Mouse (Mus musculus): ENCODE measurements at regions not wholly inside any gene's neighbourhood (a gene's known extent, or its start where the extent isn't known, plus 50 kb on each side); places are given as distances from the start of the nearest gene placed in this dataset.
"Not testable (repeated sequence)": the region's sequence is repeated elsewhere in the genome, so short reads cannot be mapped to it uniquely, and the experiment has no call there.

DNA sequence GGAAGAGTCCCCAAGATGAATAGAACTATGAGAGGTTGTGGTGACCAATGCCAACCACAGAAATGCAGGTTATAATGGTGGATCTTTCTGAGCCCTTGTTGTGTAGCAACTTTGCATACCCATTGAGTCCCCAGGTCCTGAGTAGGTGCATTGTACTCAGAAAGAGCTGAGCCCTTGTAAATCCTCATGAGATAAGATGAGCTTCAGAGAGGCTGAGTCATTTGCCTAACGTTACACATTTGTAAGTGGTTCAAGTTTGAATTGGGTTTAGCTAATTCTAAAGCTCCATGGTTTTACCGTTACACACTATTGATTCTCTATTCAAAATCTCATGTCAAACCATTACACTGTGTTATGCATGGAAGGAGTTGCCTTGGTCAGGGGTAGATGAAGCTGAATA, 1349.9 kb upstream of the A1bg start:
- WGBS (ENCODE audit: missing documents), result 88% methylated on average over 2 of the region's 2 CpGs
- Histone ChIP-seq H3K4me3 (ENCODE audit: inconsistent target) (no peak overlapping the region), H3K79me2 (ENCODE audit: inconsistent target) (no peaks in the 10 kb centered on the region), H3K27ac (no peak overlapping the region), H3K36me3 (ENCODE audit: inconsistent target) (no peaks in the 10 kb centered on the region)

DNA sequence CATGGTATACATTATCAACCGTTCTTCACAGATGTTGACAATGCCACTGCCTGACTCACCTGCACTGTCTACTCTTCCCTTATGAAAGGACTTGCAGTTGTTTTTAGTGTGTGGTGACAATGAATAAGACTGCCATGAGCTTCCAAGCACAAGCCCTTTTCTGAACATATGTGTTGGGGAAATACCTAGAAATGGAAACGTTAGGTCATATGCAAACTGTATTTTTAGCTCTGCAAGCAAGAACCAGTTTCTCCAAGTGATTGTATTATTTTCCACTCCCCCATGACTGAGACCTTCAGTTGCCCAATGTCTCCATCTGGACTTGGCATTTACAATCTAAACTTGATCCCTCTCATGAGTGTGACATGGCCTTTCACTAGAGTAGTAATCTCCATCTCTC, 1348.6 kb upstream of the A1bg start:
- WGBS (ENCODE audit: missing documents), result 89% methylated on average over 2 of the region's 2 CpGs
- Histone ChIP-seq H3K79me2 (ENCODE audit: inconsistent target) (no peaks in the 10 kb centered on the region), H3K36me3 (ENCODE audit: inconsistent target) (no peaks in the 10 kb centered on the region), H3K27ac (no peak overlapping the region), H3K4me3 (ENCODE audit: inconsistent target) (no peak overlapping the region)

DNA sequence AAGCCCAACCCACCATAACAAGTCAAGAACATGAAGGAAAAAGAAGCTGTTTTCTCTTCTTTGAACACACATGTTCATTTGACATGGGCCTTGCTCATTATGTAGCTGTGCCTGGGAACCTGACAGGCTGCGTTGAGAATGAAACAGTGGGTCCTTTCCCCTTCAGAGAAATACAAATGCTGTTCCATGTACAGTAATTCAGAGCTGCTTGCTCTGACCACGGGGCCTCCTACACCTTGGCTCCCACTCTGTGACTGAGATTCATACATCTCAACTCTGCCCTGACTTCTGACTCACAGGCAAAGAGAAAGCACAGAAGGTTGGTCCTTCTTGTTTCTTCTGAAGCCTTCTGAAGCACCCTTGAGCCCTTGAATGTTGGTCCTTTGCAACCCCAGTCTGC, 1345.4 kb upstream of the A1bg start:
- Histone ChIP-seq H3K36me3 (ENCODE audit: inconsistent target) (no peaks in the 10 kb centered on the region), H3K27ac (no peak overlapping the region), H3K79me2 (ENCODE audit: inconsistent target) (no peaks in the 10 kb centered on the region), H3K4me3 (ENCODE audit: inconsistent target) (no peak overlapping the region)
- 87% methylated on average over 2 of the region's 2 CpGs for WGBS (ENCODE audit: missing documents)

DNA sequence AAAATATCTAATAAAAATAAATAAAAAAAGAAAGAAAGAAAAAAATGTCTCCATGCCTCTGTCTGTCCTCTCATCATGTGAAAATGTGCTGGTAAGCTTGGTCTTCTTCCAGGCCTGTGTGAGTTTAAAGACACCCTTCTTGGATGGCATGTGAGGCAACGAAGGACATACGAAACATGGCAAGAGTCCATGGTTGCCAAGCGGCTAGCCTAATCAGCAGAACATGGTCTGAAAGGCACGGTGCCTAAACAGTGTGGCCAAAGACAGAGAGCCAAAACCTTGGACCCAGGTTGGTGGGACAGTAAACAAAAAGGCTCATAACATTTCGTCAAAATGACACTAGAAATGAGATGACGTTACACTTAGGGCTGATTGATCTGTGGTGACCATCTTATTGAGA, 1344.7 kb upstream of the A1bg start:
- no peak overlapping the region for H3K27ac ChIP-seq
- 95% methylated on average over 6 of the region's 6 CpGs for WGBS (ENCODE audit: missing documents)
- H3K36me3 ChIP-seq (ENCODE audit: inconsistent target), result no peaks in the 10 kb centered on the region

DNA sequence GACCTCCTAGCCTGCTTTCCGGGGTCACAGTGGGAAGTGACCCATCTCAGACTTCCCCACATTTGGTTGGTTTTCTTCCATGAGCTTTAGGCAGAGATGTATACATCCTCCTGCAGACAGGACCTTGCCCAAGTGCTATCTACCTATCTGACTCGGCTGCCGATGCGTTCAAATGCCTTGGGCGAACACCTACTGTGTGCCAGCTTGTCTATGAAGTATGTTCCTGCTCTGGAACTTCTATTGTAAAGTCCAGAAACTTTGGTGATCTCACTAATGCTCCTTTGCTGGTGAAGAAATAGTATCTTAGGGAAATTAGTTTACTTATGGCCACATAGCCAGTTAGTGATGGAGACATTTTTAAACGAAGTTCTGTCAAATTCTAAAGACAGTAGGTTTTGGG, 1343.2 kb upstream of the A1bg start:
- no peaks in the 10 kb centered on the region for H3K79me2 ChIP-seq (ENCODE audit: inconsistent target)
- peak overlapping the region; percentile 46 for H3K27ac ChIP-seq
- WGBS (ENCODE audit: missing documents), result 93% methylated on average over 6 of the region's 6 CpGs
- no peak overlapping the region for H3K4me3 ChIP-seq (ENCODE audit: inconsistent target)
- H3K36me3 ChIP-seq (ENCODE audit: inconsistent target), result no peaks in the 10 kb centered on the region

More for the DNA sequence above, 1344.7 kb upstream of the A1bg start:
- no peaks in the 10 kb centered on the region for H3K79me2 ChIP-seq (ENCODE audit: inconsistent target)
- H3K4me3 ChIP-seq (ENCODE audit: inconsistent target), result no peak overlapping the region

DNA sequence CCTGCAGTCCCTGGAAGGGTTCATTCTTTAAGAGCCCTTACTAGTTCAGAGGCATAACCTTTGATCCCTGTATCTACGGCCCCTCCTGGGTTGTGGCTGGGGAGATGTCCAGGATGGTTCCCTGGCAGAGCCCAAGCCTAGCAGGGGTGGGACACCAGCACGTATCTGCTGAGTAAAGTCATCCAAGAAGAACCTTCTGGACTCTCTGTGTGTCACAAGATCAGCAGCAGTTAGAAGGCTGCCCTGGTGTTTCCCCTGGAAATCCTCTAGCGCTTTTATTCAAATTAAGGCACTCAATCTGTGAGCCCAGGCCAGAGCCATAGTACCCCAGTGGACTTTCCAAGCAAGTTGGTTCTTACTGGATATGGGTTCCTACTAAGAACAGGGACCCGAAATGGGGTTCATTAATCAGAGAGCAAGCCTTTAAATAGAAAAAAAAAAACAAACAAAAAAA, 1342.7 kb upstream of the A1bg start:
- Histone ChIP-seq H3K79me2 (ENCODE audit: inconsistent target) (no peaks in the 10 kb centered on the region), H3K27ac (peak overlapping the region; percentile 46; the same call in 1 of the 2 replicates), H3K4me3 (ENCODE audit: inconsistent target) (no peak overlapping the region), H3K36me3 (ENCODE audit: inconsistent target) (no peaks in the 10 kb centered on the region)
- WGBS (ENCODE audit: missing documents), result 89% methylated on average over 4 of the region's 4 CpGs

DNA sequence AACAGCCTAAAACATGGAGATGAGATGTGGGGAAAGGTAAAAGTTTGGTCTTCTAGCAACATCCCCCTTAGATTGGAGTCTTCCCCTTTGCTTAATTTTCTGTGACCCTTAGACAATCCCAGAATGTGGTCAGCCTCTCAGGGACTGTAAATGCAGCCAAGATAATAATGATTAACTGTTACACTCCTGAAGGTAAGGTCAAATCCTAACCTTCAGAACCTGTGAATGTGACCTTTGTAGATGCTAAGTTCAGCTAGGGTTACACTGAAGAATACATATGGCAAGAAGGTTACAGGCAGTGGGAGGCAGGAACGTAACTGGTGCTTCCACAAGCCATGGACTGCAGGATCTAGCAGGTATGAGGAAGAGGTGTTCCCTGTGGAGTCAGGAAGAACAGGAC, 1342.2 kb upstream of the A1bg start:
- Histone ChIP-seq H3K4me3 (ENCODE audit: inconsistent target) (no peak overlapping the region), H3K27ac (no peak overlapping the region), H3K79me2 (ENCODE audit: inconsistent target) (no peaks in the 10 kb centered on the region), H3K36me3 (ENCODE audit: inconsistent target) (no peaks in the 10 kb centered on the region)
- 100% methylated on average over 1 of the region's 1 CpGs for WGBS (ENCODE audit: missing documents)

DNA sequence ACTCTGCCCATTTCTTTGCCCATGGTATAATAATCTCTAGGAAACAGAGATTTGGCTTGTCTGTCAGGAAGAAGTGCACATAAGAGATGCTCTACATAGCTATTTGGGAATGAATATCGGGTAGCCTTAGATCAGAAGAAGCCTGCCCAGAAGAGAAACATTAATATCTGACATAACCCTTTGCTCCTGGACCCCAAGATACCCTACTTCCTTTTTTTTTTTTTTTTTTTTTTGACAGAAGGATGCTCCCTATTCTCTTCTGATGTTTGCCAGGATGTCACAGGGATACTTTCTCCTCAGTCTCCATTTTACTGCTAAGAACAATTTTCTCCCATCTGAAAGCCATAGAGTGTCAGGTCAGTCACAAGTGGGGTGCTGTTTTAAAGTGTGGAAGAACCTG, 1341.4 kb upstream of the A1bg start:
- Histone ChIP-seq H3K79me2 (ENCODE audit: inconsistent target) (no peaks in the 10 kb centered on the region), H3K4me3 (ENCODE audit: inconsistent target) (no peak overlapping the region), H3K27ac (no peak overlapping the region), H3K36me3 (ENCODE audit: inconsistent target) (no peaks in the 10 kb centered on the region)
- 100% methylated on average over 1 of the region's 1 CpGs for WGBS (ENCODE audit: missing documents)

DNA sequence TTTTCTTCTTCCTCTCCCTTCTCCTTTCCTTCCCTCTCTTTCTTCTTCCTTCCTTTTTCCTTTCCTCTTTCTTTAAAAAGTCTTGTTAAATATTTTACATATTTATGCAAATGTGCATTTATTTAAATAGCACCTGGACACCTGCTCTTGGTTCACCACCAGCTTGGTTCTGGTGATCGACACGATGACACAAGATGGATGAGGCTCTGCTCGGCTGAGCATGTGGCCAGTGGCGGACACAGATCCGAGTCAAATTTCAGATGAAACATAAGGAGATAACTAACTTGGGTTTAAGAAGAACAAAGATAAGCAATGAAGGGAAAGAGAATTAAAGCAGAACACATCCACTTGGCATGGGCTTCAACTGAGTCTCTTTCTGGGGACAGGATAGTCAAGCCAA, 1339.7 kb upstream of the A1bg start:
- 91% methylated on average over 5 of the region's 5 CpGs for WGBS (ENCODE audit: missing documents)
- H3K27ac ChIP-seq, result no peak overlapping the region
- H3K4me3 ChIP-seq (ENCODE audit: inconsistent target), result no peak overlapping the region
- H3K79me2 ChIP-seq (ENCODE audit: inconsistent target), result no peaks in the 10 kb centered on the region
- H3K36me3 ChIP-seq (ENCODE audit: inconsistent target), result no peaks in the 10 kb centered on the region

DNA sequence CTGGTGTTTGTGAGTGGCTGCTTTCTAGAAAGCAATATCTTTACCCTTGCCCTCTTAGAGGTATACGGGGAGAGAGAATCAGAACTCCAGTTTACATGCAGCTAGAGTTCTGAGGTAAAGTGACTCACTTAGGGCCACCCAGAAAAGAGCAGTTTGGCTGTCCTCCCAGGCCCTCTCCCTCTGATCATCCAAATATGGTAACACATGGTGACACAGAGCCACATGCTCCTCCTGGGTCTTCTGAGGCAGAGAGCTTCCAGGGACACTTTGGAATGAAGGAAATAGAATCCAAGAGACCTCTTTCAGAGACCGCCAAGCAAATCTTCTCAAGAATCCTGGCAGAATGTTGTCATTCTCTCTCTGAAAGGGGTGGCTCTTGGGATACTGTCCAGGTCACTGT, 1338.7 kb upstream of the A1bg start:
- no peaks in the 10 kb centered on the region for H3K79me2 ChIP-seq (ENCODE audit: inconsistent target)
- no peak overlapping the region for H3K27ac ChIP-seq
- WGBS (ENCODE audit: missing documents), result 98% methylated on average over 2 of the region's 2 CpGs
- no peak overlapping the region for H3K4me3 ChIP-seq (ENCODE audit: inconsistent target)
- no peaks in the 10 kb centered on the region for H3K36me3 ChIP-seq (ENCODE audit: inconsistent target)

DNA sequence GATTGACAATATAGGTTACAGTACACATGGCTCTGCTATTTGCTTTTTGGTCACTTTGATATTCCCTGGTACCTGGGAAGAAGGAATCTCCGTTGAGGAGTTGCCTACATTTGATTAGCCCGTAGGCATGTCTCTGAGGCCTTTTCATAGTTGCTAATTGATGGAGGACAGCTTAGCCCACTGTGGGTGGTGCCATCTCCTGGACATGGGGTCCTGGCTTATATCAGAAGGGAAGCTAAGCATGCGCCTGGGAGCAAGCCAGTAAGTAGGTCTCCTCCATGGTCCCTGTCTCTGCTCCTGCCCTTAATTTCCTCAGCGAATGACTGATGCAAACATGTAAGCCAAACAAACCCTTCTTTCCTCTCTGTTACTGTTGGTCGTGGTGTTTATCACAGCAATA, 1335.8 kb upstream of the A1bg start:
- no peaks in the 10 kb centered on the region for H3K79me2 ChIP-seq (ENCODE audit: inconsistent target)
- no peak overlapping the region for H3K27ac ChIP-seq
- WGBS (ENCODE audit: missing documents), result 95% methylated on average over 5 of the region's 5 CpGs
- H3K4me3 ChIP-seq (ENCODE audit: inconsistent target), result no peak overlapping the region
- H3K36me3 ChIP-seq (ENCODE audit: inconsistent target), result no peaks in the 10 kb centered on the region

DNA sequence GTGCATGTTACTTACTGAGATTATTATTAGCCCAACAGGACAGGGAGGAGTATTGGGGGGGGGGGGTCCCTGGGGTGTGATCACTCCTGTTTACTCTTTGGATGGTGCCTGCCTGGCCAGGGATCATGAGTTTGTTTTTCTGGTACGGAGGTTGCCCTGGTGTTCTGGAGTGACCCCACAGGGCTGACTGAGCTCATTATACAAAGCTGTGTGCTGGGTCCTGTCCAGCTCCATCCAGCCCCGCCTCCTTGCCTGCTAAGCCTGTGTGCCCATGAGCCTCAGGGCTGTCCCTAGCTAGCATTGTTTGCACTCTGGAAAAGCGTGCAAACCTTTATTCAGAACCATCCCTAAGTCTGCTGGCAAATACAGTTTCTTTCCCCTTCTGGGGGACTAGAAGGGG, 1335.1 kb upstream of the A1bg start:
- Histone ChIP-seq H3K79me2 (ENCODE audit: inconsistent target) (no peaks in the 10 kb centered on the region), H3K4me3 (ENCODE audit: inconsistent target) (no peak overlapping the region), H3K27ac (no peak overlapping the region), H3K36me3 (ENCODE audit: inconsistent target) (no peaks in the 10 kb centered on the region)
- 96% methylated on average over 3 of the region's 3 CpGs for WGBS (ENCODE audit: missing documents)

DNA sequence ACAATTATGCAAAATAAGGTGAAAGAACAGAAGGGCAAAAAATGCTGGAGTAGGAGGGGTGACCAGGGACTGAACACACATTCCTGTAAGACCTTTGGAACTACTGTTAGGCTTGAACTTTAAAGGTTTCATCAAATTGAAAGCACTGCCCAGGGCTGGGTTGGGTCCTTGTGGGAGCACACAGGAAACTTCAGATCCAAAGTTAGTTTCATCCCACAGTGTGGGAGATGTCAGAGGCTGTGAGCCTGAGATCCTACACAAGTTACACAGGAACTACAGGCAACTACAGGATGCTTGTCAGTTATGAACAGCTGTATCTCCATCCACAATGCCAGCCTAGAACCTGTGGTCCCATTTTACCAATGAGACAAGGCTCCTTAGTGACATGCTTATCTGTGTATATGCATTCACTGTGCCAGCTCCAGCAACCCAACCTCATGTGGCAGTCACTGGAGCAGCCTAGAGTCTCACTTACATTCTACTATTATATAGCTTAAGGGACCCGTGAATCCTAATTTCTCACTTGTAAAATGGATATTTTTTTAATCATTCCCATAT, 1334.4 kb upstream of the A1bg start:
- Histone ChIP-seq H3K36me3 (ENCODE audit: inconsistent target) (no peaks in the 10 kb centered on the region), H3K27ac (no peak overlapping the region), H3K4me3 (ENCODE audit: inconsistent target) (no peak overlapping the region), H3K79me2 (ENCODE audit: inconsistent target) (no peaks in the 10 kb centered on the region)
- 100% methylated on average over 1 of the region's 1 CpGs for WGBS (ENCODE audit: missing documents)

DNA sequence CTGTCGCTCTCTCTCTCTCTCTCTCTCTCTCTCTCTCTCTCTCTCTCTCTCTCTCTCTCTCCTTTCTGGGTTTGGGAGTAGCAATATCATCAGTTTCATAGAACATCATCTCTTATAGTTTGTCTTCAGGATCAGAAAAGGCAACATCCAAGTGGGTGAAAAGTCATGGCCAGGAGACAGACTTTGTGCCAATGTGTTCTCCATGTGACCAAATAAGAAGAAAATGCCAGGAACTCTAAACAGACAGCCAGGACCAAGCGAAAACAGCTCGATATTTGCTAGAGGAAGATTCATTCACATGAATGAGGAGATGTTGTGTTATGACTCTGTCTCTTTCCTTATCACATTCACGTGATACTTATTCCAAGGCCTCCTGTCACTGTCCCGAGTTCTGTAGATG, 1332.8 kb upstream of the A1bg start:
- WGBS (ENCODE audit: missing documents), result 93% methylated on average over 5 of the region's 5 CpGs
- H3K4me3 ChIP-seq (ENCODE audit: inconsistent target), result no peak overlapping the region
- H3K36me3 ChIP-seq (ENCODE audit: inconsistent target), result no peaks in the 10 kb centered on the region
- H3K79me2 ChIP-seq (ENCODE audit: inconsistent target), result no peaks in the 10 kb centered on the region
- no peak overlapping the region for H3K27ac ChIP-seq

DNA sequence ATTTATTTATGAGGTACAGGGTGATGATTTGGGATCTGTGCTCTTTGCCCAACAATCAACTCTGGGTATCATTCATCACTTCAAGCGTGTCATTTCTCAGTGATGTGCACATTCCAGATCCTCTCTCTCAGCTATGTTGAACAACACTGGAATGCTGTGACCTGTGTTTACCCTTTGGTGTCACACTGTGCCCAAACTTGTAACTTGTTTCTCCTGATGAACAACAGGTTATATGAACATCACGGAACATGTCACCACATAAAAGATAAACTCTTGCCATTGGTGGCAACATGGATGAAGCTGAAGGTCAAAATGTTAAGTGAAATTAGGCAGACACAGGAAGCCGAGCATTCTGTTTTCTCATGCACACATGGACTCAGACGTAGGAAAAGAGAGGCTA, 1330.9 kb upstream of the A1bg start:
- 100% methylated on average over 4 of the region's 4 CpGs for WGBS (ENCODE audit: missing documents)
- no peaks in the 10 kb centered on the region for H3K79me2 ChIP-seq (ENCODE audit: inconsistent target)
- no peak overlapping the region for H3K27ac ChIP-seq
- no peak overlapping the region for H3K4me3 ChIP-seq (ENCODE audit: inconsistent target)
- H3K36me3 ChIP-seq (ENCODE audit: inconsistent target), result no peaks in the 10 kb centered on the region

DNA sequence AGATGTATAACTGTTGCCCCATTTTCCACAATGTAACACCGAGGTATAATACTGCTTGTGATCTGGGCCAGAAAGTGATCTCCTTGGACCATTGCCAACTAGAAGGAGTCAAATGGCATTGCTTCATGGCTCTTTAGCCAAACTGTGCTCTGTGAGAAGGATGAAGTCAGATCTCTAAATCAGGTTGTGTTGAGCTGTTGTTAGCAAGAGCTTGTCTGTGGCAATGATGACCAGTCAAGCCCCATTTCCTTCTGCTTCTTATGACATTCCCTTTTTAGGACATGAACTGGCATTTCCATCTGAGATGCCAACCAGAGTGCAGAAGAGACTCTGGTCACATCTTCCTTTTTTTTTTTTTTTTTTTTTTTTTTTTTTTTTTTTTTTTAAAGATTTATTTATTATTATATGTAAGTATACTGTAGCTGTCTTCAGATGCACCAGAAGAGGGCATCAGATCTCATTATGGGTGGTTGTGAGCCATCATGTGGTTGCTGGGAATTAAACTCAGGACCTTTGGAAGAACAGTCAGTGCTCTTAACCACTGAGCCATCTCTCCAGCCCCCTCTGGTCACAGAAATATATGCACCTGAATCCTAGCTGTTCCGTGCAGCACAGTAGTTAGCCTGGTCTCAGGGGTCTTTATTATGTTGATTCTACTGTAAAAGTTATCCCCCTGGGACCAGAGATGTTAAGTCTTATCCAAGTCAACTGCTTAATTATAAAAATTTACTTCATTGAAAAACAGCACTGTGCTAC, 1329.4 kb upstream of the A1bg start:
- not testable (repeated sequence) for H3K36me3 ChIP-seq (ENCODE audit: inconsistent target); H3K4me3 ChIP-seq (ENCODE audit: inconsistent target); H3K79me2 ChIP-seq (ENCODE audit: inconsistent target)
- peak overlapping the region; percentile 53 for H3K27ac ChIP-seq
- 96% methylated on average over 2 of the region's 2 CpGs for WGBS (ENCODE audit: missing documents)

All from macrophage (primary cell).